Mouse (Mus musculus) forebrain, embryonic 14.5 days (tissue): ENCODE measurements around the gene Myrf. TPM values are rescaled to one million over a fixed set of nuclear protein-coding genes. Genes with fewer than 3 reads are reported as not detected.

ENCODE experiments used
- microRNA-seq: library from miRNA; unstranded; fragments of <30 nt; microRNA quantifications from one replicate; pipeline ENCODE4, GENCODE M21; 2016
- polyA plus RNA-seq: library from polyadenylated mRNA; unstranded; fragments of >200 nt; fragmentation: Nextera tagmentation; extraction: Ambion mirVana; gene quantifications from 2 replicates; pipeline ENCODE4 v1.2.1, GENCODE M21; 2014

Myrf gene
- polyA plus RNA-seq, 1 experiment from 2014 or later: 0.20 TPM

Small RNAs within 50 kb of the gene (microRNA-seq; reads per million reads assigned to microRNA genes)
- 0.40 reads per million for gene Mir6993

Other genes starting within 250 kb of the Myrf start
- 1.1 and 1.4 TPM in 2 replicates for gene Best1, start 239.1 kb downstream of the Myrf start, polyA plus RNA-seq
- gene Rab3il1, start 239.1 kb downstream of the Myrf start, polyA plus RNA-seq: 20.6 and 21.5 TPM in 2 replicates
- 9.6 and 12.5 TPM in 2 replicates for gene Fads3, start 199.2 kb downstream of the Myrf start, polyA plus RNA-seq
- gene Fads2, start 139.0 kb downstream of the Myrf start, polyA plus RNA-seq: 71.1 and 71.5 TPM in 2 replicates
- gene Fads1, start 57.9 kb downstream of the Myrf start, polyA plus RNA-seq: 104 and 125 TPM in 2 replicates
- 380 and 505 TPM in 2 replicates for gene Tmem258, start 36.7 kb downstream of the Myrf start, polyA plus RNA-seq
- 53.4 and 63.9 TPM in 2 replicates for gene Fen1, start 36.6 kb downstream of the Myrf start, polyA plus RNA-seq
- gene Dagla, start 64.1 kb upstream of the Myrf start, polyA plus RNA-seq: 3.6 and 5.8 TPM in 2 replicates
- 5.8 and 6.1 TPM in 2 replicates for gene Syt7, start 148.3 kb upstream of the Myrf start, polyA plus RNA-seq
- 0.49 and 0.76 TPM in 2 replicates for gene Lrrc10b, start 216.7 kb upstream of the Myrf start, polyA plus RNA-seq
- 2.5 and 2.6 TPM in 2 replicates for gene Ppp1r32, start 242.2 kb upstream of the Myrf start, polyA plus RNA-seq